Mouse (Mus musculus) adrenal gland, postnatal 14 days (tissue): ENCODE measurements around the gene Nup205. TPM values are rescaled to one million over a fixed set of nuclear protein-coding genes. Genes with fewer than 3 reads are reported as not detected.
"Not testable (repeated sequence)": the region's sequence is repeated elsewhere in the genome, so short reads cannot be mapped to it uniquely, and the experiment has no call there.

Experiments used
- DNase-seq: peaks from one replicate; pipeline ENCODE4 v3.0.0; 2021; ENCODE audit warnings: mixed read lengths
- long read RNA-seq, 2 experiments: library from polyadenylated mRNA; stranded (forward); transcript quantifications; one replicate each; pipeline ENCODE4 v2.0.0; 2021
- total RNA-seq: library from RNA; stranded (reverse); gene quantifications from 2 replicates; pipeline ENCODE4 v1.2.3, GENCODE M21; 2021

The Nup205 gene
- total RNA-seq, result 37.3 and 39.5 TPM in 2 replicates
- long read RNA-seq, experiment 1, full-length matches to known transcripts, result 4 of 12 reads
- long read RNA-seq, experiment 1, partial matches to known transcripts, result 7 of 12 reads
- long read RNA-seq, experiment 1, other reads (novel, unspliced or antisense), result 1 of 12 reads
- long read RNA-seq, experiment 2, full-length matches to known transcripts, result 5 of 13 reads
- long read RNA-seq, experiment 2, partial matches to known transcripts, result 7 of 13 reads
- long read RNA-seq, experiment 2, other reads (novel, unspliced or antisense), result 1 of 13 reads

DNA sequence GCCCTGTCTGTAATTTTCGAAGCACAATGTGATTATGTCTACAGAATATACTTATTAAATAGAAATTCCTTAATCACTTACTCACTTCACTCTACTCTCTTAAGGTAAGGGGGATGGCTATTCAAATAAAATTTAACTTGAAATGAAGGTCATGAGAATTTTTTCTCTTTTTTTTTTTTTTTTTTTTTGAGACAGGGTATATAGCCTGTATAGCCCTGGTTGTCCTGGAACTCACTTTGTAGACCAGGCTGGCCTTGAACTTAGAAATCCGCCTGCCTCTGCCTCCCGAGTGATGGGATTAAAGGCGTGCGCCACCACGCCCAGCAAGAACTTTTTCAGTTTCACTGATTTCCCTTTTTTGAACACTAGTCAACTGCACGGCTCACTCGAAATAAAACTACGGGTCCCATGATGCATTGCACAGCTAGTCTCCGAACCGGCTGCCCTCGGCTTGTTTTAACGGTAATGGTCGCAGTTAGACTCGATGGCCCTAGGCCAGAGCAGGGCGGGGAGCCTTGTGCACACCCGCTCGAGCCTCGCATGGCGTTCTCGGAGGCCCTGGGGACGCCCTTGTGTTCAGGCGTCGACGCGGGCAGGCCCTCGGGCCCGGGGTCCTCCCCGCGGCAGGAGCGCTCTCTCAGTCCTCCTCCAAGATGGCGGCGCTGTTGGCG is at the start of gene Nup205:
Nup205 (plus strand) TSS at position 443 of the 671 bp plus-strand sequence.
- peak; percentile 89 for DNase-seq

DNA sequence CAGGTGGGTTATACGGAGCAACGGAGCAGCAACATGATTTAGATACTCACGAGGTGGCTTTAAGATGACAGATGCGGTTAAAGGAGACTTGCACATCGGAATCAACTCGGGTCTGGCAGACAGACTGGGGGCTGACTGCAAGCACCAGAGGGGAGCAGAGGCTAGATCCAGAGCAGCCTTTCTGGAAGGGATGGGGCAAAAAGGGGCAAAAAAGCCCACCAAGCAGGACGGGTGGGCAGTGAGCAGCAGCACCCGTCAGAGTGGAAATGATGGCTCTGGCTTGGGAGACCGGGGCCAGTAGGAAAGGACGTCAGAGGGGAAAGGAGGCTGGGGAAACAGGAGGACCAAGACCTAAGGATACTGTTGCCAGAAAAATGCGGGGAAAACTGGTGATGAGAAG is 44.4 kb upstream of the Nup205 start:
- DNase-seq, result no peak

DNA sequence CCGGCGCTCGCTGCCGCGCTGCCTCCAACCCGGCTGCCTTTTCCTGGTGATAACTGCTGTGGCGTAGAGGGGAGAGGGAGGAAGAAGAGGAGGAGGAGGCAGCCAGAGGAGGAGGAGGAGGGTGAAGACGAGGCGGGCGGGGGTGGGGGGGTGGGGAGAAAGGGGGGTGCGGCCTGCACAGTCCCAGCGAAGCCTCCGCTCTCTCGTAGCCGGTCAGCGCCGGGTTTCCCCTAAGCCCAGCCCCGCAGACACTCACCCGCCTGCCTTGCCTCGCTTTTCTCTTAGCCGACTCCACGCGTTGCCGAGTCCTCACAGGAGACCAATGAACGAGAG is 44.0 kb upstream of the Nup205 start:
- no peak for DNase-seq

- peak; percentile 99 for DNase-seq
These were observed 43.4 kb upstream of the Nup205 start, which contains the start of gene Cnot4 for GRCm38 (mm10) chr6:35133579-35134488. Cnot4 (minus strand) TSS chr6:35133724.

- DNase-seq, result no peak
These were observed 42.4 kb upstream of the Nup205 start for GRCm38 (mm10) chr6:35134844-35135243.

- no peak for DNase-seq
These were observed 36.9 kb upstream of the Nup205 start for GRCm38 (mm10) chr6:35140351-35140750.

GRCm38 (mm10) chr6:35145569-35145968 is 31.7 kb upstream of the Nup205 start:
- no peak for DNase-seq

- no peak for DNase-seq
These were observed 29.3 kb upstream of the Nup205 start for GRCm38 (mm10) chr6:35147726-35148422.

GRCm38 (mm10) chr6:35154540-35154939 is 22.7 kb upstream of the Nup205 start:
- no peak for DNase-seq

GRCm38 (mm10) chr6:35169250-35169649 is 8.0 kb upstream of the Nup205 start:
- DNase-seq, result no peak

- not testable (repeated sequence) for DNase-seq
These were observed 5.2 kb upstream of the Nup205 start for GRCm38 (mm10) chr6:35172028-35172427.

GRCm38 (mm10) chr6:35173181-35173580 is 4.0 kb upstream of the Nup205 start:
- DNase-seq, result no peak

DNA sequence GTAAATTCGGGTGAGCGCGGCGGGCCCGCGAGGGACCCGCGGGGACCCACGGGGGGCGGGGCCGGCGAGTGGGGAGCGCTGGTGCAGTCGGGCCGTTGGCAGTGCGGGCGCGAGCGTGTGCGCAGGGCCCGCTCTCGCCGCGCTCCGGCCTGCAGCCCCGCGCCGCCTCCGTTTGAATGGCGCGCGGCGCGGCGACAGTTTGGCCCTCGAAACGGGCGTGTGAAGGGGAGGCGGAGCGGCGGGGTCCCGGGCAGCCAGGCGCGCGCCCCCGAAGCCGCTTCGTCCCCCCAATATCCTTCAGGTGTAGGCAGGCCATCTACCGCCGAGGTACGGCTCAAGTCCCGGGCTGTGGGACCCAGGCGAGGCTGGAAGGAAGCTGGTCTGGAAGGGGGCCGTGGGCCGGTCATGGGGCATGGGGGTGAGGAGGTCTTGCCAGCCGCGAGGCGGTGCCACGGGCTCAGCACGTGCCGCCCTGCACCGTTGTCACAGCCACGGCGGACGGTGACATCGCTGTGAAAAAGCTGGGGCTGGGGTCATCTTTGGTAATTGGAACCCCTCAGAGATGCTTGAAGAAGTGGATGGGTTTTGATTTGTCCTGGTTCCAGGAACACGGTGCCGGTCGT is 540 bp downstream of the Nup205 start:
- DNase-seq, result peak; percentile 75

- not testable (repeated sequence) for DNase-seq
These were observed 2.1 kb downstream of the Nup205 start for GRCm38 (mm10) chr6:35179299-35179698.

- DNase-seq, result no peak
These were observed 7.6 kb downstream of the Nup205 start for GRCm38 (mm10) chr6:35184781-35185180.

DNA sequence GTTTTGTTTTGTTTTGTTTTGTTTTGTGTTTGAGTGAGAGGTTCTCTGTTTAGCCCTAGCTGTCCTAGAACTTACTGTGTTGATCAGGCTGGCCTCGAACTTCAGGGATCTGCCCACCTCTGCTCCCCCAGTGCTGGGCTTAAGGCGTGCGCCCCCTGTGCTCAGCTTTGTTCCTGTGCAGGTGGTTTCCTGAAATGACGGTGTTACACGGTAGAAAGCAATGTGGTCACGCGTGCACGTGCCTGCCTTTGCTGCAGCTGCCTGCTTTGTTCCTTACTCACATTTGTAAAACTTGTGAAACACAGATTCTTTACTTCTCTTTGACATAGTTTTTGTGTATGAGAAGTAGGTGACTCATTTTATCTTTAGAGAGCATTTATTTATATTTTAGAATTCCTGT is 14.0 kb downstream of the Nup205 start:
- no peak for DNase-seq

GRCm38 (mm10) chr6:35225696-35226095 is 48.5 kb downstream of the Nup205 start:
- no peak for DNase-seq

DNA sequence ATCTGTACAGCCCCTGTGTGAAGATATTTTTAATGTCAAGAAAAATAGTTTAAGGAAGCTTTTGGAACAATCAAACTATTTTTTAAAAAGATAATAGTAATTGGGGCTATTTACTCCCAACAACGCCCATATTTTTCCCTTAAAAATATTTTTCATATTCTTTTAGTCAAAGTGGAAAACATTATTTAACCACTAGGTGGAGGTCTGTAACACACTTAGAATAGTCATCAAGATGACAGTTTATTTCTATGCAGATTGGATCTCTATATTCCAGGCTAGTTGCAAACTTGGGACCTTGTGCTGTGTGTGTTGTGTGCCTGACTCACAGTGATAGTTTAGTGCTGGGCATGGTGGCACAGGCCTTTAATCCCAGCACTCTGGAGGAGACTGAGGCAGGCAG is 52.2 kb downstream of the Nup205 start:
- no peak for DNase-seq

DNA sequence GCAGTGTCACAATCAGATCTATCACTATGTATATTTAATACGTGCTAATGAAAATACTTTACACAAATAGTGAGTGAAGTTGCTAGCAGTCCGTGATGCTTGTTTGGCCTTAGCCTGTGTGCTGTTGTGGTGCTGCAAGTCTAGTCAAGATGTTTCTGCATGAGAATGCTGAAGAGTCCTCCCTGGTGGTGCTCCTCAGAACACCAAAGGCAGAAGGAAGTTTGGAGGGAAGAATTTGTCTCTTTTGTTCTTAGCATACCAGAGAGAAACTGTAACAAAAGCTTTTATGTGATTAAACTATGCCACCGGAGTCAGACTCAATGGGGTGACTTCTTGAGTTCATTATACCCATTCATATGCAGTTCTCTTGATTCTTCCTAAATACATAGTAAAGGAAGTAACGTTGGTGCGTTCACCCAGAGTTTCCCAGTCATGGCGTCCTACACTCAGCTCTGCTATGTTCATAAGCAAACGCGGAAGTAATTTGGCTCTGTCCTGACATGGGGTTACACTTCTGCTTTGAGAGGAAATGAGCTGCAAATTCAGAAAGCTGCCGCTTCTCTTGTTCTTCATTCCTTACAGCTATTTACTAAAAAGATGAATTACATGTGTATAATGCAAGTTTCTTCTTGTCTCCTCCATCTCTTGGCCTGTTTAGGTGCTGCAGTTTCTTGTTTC is 59.0 kb downstream of the Nup205 start:
- no peak for DNase-seq

DNA sequence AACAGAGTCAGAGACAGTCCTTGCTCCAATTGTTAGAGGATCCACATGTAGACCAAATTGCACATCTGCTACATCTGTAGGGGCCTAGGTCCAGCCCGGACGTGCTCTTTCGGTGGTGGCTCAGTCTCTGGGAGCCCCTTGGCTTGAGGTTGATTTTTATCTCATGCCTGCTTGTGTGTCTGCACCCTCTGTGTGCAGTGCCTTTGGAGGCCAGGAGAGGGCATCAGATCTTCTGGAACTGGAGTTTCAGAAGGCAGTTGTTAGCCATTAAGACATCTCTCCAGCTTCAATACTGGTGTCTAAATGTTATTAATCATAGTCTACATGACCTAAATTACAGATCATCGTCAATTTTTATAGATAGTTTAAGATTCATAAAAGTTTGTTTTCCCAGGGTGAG is 66.0 kb downstream of the Nup205 start:
- DNase-seq, result no peak

DNA sequence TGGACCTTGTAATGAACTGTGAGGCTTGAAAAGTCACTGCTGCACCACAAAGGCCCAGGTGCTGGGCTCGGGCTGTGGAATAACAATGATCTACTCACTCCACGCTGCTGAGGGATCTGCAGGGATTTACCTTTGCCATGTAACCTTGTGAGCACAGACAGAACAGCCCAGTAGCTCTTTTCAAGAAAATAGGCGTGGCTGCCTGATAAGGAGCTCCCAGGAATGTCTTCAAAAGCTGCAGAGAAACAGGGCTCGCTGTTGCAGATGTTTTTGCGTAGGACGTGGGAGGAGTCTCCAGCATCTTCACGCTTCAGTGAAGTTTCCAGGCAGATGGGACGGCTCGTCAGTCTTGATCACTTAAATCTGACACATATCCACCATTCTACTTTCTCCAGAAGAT is 66.8 kb downstream of the Nup205 start:
- no peak for DNase-seq
